Mouse (Mus musculus) limb, embryonic 11.5 days (tissue): Measurements from ENCODE around the gene Napsa. TPM values are rescaled to one million over a fixed set of nuclear protein-coding genes. Genes with fewer than 3 reads are reported as not detected.
A peak's percentile ranks its signal among the peaks of the same experiment; 100 is the strongest.

ENCODE experiments used
- ATAC-seq: fragments of 200-750 bp; cut with Nextera tagmentation; 2 replicates; pipeline ENCODE4 v1.8.0; 2017; ENCODE audit warnings: low read depth; ENCODE audit not compliant: insufficient number of reproducible peaks, low FRiP score, low TSS enrichment
- DNase-seq: peaks from one replicate; pipeline ENCODE4 v3.0.0-alpha.2; 2015; ENCODE audit warnings: low spot score
- H3K27ac ChIP-seq: fragments of 300-500 bp; sonication (generic); replicated peaks from 2 replicates; pipeline ENCODE4 v1.5.1; 2014; ENCODE audit warnings: low read depth, mild to moderate bottlenecking, low read length
- H3K27me3 ChIP-seq: fragments of 300-500 bp; sonication (generic); 2 replicates; pipeline ENCODE4 v1.6.1; 2014; ENCODE audit warnings: mild to moderate bottlenecking, low read length, mixed read lengths; ENCODE audit not compliant: control insufficient read depth, insufficient read depth
- H3K36me3 ChIP-seq: fragments of 300-500 bp; sonication (generic); 2 replicates; pipeline ENCODE4 v1.6.1; 2014; ENCODE audit warnings: mild to moderate bottlenecking, low read length, moderate library complexity, mixed read lengths; ENCODE audit not compliant: control insufficient read depth, insufficient read depth
- H3K4me1 ChIP-seq: fragments of 300-500 bp; sonication (generic); 2 replicates; pipeline ENCODE4 v1.6.1; 2014; ENCODE audit warnings: low read length, mixed read lengths; ENCODE audit not compliant: control insufficient read depth, insufficient read depth
- H3K4me2 ChIP-seq: fragments of 300-500 bp; sonication (generic); 2 replicates; pipeline ENCODE4 v1.6.1; 2014; ENCODE audit warnings: low read depth, mild to moderate bottlenecking, moderate library complexity; ENCODE audit not compliant: severe bottlenecking
- H3K4me3 ChIP-seq: fragments of 300-500 bp; sonication (generic); 2 replicates; pipeline ENCODE4 v1.5.1; 2014; ENCODE audit warnings: low read depth, low read length
- H3K9ac ChIP-seq: fragments of 300-500 bp; sonication (generic); 2 replicates; pipeline ENCODE4 v1.6.1; 2014; ENCODE audit warnings: mild to moderate bottlenecking, low read length
- H3K9me3 ChIP-seq: fragments of 300-500 bp; sonication (generic); 2 replicates; pipeline ENCODE4 v1.6.1; 2016; ENCODE audit warnings: low read length; ENCODE audit not compliant: control insufficient read depth
- WGBS: fragments of 180-500 bp; shearing (Covaris S2); extraction: QIAGEN DNeasy Blood & Tissue Kit; methylation state at CpG from one replicate; pipeline ENCODE4 v1.1.7; 2014; 5-methylcytosine and 5-hydroxymethylcytosine counted together
- polyA plus RNA-seq: library from polyadenylated mRNA; unstranded; fragments of >200 nt; fragmentation: Nextera tagmentation; extraction: Ambion mirVana; gene quantifications from 2 replicates; pipeline ENCODE4 v1.2.1, GENCODE M21; 2014

Gene Napsa
- polyA plus RNA-seq, 1 experiment from 2014 or later, result 0.61 TPM

GRCm38 (mm10) chr7:44586518-44586917, 14.3 kb downstream of the Napsa start:
- Histone ChIP-seq H3K36me3 (no peaks in the 10 kb centered on the region), H3K4me2 (peak overlapping the region; percentile 32; the same call in 1 of the 2 replicates), H3K27me3 (peaks cover 55% of the 10 kb centered on the region), H3K9me3 (no peaks in the 10 kb centered on the region), H3K4me1 (peaks cover 11% of the 10 kb centered on the region; the same call in 1 of the 2 replicates), H3K4me3 (no peak overlapping the region), H3K9ac (no peak overlapping the region), H3K27ac (no peak overlapping the region)
- ATAC-seq, result no peak
- WGBS, result 14% methylated on average over 19 of the region's 19 CpGs
- DNase-seq, result peak; percentile 34

GRCm38 (mm10) chr7:44586930-44587329, 14.8 kb downstream of the Napsa start:
- under 1% methylated on average over 18 of the region's 18 CpGs for WGBS
- Histone ChIP-seq H3K27me3 (peaks cover 59% of the 10 kb centered on the region), H3K4me1 (peaks cover 11% of the 10 kb centered on the region; the same call in 1 of the 2 replicates), H3K27ac (no peak overlapping the region), H3K9me3 (no peaks in the 10 kb centered on the region), H3K36me3 (no peaks in the 10 kb centered on the region), H3K9ac (no peak overlapping the region), H3K4me2 (peak overlapping the region; percentile 32), H3K4me3 (no peak overlapping the region)
- peak; percentile 70 for DNase-seq
- no peak for ATAC-seq

GRCm38 (mm10) chr7:44587676-44588075, 15.5 kb downstream of the Napsa start:
- Histone ChIP-seq H3K4me2 (no peak overlapping the region), H3K4me1 (peaks cover 11% of the 10 kb centered on the region; the same call in 1 of the 2 replicates), H3K9ac (no peak overlapping the region), H3K4me3 (no peak overlapping the region), H3K27ac (no peak overlapping the region), H3K36me3 (no peaks in the 10 kb centered on the region), H3K27me3 (peaks cover 67% of the 10 kb centered on the region), H3K9me3 (no peaks in the 10 kb centered on the region)
- DNase-seq (no peak), ATAC-seq (no peak)
- WGBS, result 38% methylated on average over 6 of the region's 6 CpGs

GRCm38 (mm10) chr7:44588338-44588737, 16.2 kb downstream of the Napsa start:
- Histone ChIP-seq H3K9me3 (no peaks in the 10 kb centered on the region), H3K4me1 (peaks cover 11% of the 10 kb centered on the region; the same call in 1 of the 2 replicates), H3K27me3 (peaks cover 73% of the 10 kb centered on the region), H3K4me2 (peak overlapping the region; percentile 39; the same call in 1 of the 2 replicates), H3K9ac (no peak overlapping the region), H3K4me3 (peak overlapping the region; percentile 11), H3K36me3 (no peaks in the 10 kb centered on the region), H3K27ac (no peak overlapping the region)
- ATAC-seq (no peak), DNase-seq (no peak)
- WGBS, result 5% methylated on average over 12 of the region's 12 CpGs

- Histone ChIP-seq H3K36me3 (no peaks in the 10 kb centered on the region), H3K4me3 (peak overlapping the region; percentile 11), H3K4me2 (peak overlapping the region; percentile 39), H3K27ac (no peak overlapping the region), H3K4me1 (peaks cover 15% of the 10 kb centered on the region; the same call in 1 of the 2 replicates), H3K27me3 (peaks cover 78% of the 10 kb centered on the region), H3K9ac (no peak overlapping the region), H3K9me3 (no peaks in the 10 kb centered on the region)
- 0% methylated on average over 31 of the region's 33 CpGs for WGBS
- peak; percentile 40; the same call in 1 of the 2 replicates for ATAC-seq
- peak; percentile 85 for DNase-seq
Measured at GRCm38 (mm10) chr7:44589149-44589548, 17.0 kb downstream of the Napsa start.

GRCm38 (mm10) chr7:44589946-44590345, 17.8 kb downstream of the Napsa start:
- H3K27ac ChIP-seq, result no peak overlapping the region
- WGBS, result 2% methylated on average over 13 of the region's 13 CpGs
- DNase-seq (no peak), ATAC-seq (no peak)
- peaks cover 75% of the 10 kb centered on the region for H3K27me3 ChIP-seq
- H3K4me2 ChIP-seq, result peak overlapping the region; percentile 98; the same call in 1 of the 2 replicates
- no peaks in the 10 kb centered on the region for H3K9me3 ChIP-seq
- H3K9ac ChIP-seq, result no peak overlapping the region
- peak overlapping the region; percentile 3; the same call in 1 of the 2 replicates for H3K4me3 ChIP-seq
- no peaks in the 10 kb centered on the region for H3K36me3 ChIP-seq
- peaks cover 15% of the 10 kb centered on the region; the same call in 1 of the 2 replicates for H3K4me1 ChIP-seq

GRCm38 (mm10) chr7:44590402-44591347, 18.5 kb downstream of the Napsa start, which contains the start of gene Kcnc3:
Kcnc3 (plus strand) TSS chr7:44590664.
- H3K4me3 ChIP-seq, result peak within 1 kb of the TSS; percentile 47
- ATAC-seq (peak; percentile 89), DNase-seq (peak; percentile 93)
- H3K27ac ChIP-seq, result no peak within 1 kb of the TSS
- under 1% methylated on average over 77 of the region's 80 CpGs for WGBS
- no peaks in the 10 kb centered on the region for H3K9me3 ChIP-seq
- peaks cover 69% of the 10 kb centered on the region for H3K27me3 ChIP-seq
- no peaks in the 10 kb centered on the region for H3K36me3 ChIP-seq
- H3K4me1 ChIP-seq, result peaks cover 15% of the 10 kb centered on the region; the same call in 1 of the 2 replicates
- H3K9ac ChIP-seq, result no peak within 1 kb of the TSS; the same call in 1 of the 2 replicates
- H3K4me2 ChIP-seq, result peak within 1 kb of the TSS; percentile 98

- Histone ChIP-seq H3K4me1 (peaks cover 15% of the 10 kb centered on the region; the same call in 1 of the 2 replicates), H3K9me3 (no peaks in the 10 kb centered on the region), H3K27me3 (peaks cover 63% of the 10 kb centered on the region), H3K27ac (no peak overlapping the region), H3K4me2 (peak overlapping the region; percentile 98), H3K9ac (no peak overlapping the region; the same call in 1 of the 2 replicates), H3K4me3 (peak overlapping the region; percentile 47), H3K36me3 (no peaks in the 10 kb centered on the region)
- WGBS, result 1% methylated on average over 56 of the region's 60 CpGs
- DNase-seq (peak; percentile 35), ATAC-seq (no peak)
Measured at GRCm38 (mm10) chr7:44591348-44592116, 19.4 kb downstream of the Napsa start.
